Mouse (Mus musculus) large intestine, adult 2 months (tissue): Measurements from ENCODE around the gene Caprin2. TPM values are rescaled to one million over a fixed set of nuclear protein-coding genes. Genes with fewer than 3 reads are reported as not detected.

Experiments
- DNase-seq: peaks from one replicate; pipeline ENCODE4 v3.0.0-alpha.2; 2012; ENCODE audit warnings: low read depth, low spot score
- WGBS: fragments of 180-500 bp; shearing (Covaris S2); methylation state at CpG from one replicate; pipeline ENCODE4 v1.1.7; 2018; 5-methylcytosine and 5-hydroxymethylcytosine counted together
- polyA plus RNA-seq: library from polyadenylated mRNA; depleted of rRNA; stranded (reverse); fragments of >200 nt; gene quantifications from 2 replicates; pipeline ENCODE4 v1.2.3, GENCODE M21; 2012; rRNA removed

The Caprin2 gene
- polyA plus RNA-seq, 1 experiment, result 1.9 TPM

DNA sequence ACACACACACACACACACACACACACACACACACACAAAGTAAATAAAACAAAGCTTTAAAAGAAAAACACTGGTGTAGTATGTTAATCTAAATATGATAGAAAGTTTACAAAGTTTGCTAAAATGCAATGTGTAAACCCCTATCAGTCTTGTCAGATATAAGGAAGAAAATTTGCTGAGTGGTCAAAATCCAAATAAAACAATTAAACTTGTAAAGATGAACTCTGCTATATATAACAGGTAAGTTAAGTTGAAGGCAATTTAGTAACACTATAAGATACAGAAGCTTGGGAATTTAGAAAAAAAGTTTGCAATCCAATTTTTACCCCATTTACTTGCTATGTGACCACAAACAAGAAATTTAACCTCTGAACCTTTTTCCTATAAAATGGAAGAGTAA lies 50.4 kb downstream of the Caprin2 start:
- no peak for DNase-seq

DNA sequence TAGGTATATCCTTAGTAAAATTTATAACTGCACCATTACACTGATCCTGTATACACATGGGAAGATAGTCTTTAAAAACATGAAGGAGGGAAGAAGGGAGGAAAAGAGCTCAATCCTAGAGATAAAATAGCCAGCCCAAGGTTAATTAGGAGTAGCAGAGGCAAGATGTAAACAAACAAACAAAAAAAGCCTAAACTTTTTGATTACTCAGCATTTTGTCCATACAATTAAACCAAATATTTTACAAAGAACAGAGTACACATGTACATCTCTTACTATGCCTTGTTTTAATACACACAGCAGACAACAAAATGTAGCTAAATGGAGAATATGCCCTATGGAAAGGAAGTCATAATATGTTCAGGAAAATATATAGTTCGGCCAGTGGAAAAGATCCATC lies 54.3 kb downstream of the Caprin2 start:
- no peak for DNase-seq
- 100% methylated on average over 1 of the region's 1 CpGs for WGBS

DNA sequence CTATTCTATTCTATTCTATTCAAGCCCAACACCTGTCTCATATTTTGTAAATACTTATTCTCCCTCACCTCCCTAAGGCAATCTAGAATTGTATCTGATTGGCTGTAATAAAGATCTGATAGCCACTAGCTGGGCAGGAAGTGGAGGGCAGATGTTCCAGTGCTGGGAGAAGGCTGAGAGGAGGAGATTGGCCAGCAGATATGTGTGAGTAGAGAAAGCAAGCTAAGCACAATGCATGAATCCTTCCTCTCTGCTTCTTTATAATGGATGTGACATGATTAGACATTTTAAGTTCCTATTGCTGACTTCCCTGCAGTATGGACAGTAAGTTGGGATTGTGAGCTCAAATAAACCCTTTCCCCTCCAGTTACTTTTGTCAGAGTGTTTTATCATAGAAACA lies 57.6 kb downstream of the Caprin2 start:
- DNase-seq, result no peak

DNA sequence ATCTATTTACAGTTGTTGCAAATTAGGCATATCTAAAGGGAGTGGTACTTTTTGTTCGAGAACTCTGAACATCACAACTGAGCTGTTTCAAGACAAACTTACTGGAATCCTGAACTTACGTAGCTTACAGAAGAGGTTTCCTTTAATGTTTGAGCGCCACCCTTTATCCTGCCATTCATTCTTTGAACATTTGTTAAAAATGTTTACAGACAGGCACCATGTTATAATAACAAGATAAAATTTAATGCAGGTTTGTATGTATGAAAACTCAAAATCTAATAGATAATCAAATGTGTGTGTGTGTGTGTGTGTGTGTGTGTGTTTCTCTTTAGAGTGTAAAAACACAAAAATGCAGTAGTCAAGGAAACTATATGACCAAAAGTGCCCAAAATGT lies 64.3 kb downstream of the Caprin2 start:
- WGBS, result 27% methylated on average over 3 of the region's 3 CpGs
- DNase-seq, result no peak

DNA sequence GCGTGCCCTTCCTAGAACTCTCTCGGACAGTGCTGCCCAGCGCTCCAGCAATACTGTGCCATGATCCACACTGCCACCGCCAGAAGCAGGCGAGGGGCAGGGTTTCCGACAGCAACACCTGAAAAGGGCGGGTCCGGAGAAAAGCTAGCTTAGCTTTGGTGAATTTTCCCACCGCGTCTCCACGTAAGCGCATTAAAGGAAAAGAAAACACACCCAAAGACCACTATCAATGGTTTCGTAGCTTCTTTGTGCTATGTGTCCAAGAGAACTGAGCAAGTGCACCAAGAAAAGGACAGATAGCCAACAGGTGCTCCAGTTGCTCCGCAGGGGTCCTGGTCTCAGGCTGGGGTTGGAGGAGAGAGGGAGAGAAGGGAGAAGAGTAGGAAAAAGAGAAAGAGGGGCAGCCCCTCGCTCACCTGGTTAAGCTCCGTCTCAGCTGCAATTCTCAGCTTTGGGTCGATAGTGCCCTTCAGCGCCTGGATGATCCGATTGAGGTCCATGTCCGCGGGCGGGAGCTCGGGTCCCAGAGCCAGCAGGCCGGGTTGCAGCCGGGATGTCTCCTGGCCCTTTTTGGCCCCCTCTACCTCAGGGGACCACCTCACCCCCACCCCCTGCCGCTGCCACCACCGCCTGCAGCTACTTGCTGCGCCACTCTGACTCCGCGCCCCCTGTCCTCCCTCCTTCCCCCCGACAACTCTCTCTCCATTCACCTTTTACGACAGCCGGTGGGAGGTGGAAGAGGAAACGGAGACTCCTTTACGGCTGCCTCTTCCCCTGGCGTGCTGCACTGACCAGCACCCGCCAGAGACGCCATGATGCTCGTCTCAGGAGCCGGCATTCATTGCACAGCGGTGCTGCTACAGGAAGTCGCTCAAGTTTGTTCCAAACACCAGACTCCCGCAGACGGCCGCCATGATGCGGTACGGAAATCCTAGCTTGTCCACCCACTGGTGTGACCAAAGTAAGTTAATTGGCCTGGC lies 65.0 kb downstream of the Caprin2 start, which contains the start of gene Ipo8:
Gene Ipo8, minus strand, starts transcription at position 720 of the 980 bp plus-strand sequence.
- under 1% methylated on average over 47 of the region's 47 CpGs for WGBS
- DNase-seq, result peak; percentile 96

DNA sequence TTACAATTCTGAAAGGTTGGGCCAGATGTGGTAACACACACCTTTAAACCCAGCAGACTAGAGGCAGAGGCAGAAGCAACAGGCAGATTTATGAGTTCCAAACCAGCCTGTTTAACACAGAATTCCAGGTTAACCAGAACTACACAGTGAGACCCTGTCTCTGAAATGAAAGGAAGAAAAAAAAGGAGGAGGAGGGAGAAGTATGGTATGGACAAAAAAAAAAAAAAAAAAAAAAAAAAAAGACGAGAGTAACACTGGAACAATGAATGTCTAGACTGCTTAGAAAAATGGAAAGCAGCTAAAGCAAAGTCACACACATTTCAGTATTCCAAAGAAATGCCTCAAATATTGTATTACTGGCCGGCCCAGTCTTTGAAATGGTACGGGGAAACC lies 65.7 kb downstream of the Caprin2 start:
- under 1% methylated on average over 3 of the region's 3 CpGs for WGBS
- no peak for DNase-seq

DNA sequence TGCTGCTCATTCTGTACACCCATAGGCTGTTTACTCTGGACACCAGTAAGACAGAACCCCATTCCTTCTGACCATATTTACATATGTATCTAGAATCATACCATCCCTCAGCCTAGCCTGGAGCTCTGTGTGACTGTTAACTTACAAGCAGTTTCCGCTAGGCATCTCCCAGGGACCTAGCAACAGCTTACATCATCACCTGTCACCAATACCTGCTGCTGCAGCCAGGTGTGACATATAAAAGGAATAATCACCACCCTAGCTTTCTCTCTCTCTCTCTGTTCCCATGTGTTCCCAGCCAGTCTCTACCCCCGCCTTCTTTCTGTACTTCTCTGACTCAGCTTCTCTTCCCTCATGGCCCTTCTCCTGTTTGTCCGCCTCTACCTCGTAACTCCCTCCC lies 69.9 kb downstream of the Caprin2 start:
- DNase-seq, result no peak
- 77% methylated on average over 4 of the region's 4 CpGs for WGBS

DNA sequence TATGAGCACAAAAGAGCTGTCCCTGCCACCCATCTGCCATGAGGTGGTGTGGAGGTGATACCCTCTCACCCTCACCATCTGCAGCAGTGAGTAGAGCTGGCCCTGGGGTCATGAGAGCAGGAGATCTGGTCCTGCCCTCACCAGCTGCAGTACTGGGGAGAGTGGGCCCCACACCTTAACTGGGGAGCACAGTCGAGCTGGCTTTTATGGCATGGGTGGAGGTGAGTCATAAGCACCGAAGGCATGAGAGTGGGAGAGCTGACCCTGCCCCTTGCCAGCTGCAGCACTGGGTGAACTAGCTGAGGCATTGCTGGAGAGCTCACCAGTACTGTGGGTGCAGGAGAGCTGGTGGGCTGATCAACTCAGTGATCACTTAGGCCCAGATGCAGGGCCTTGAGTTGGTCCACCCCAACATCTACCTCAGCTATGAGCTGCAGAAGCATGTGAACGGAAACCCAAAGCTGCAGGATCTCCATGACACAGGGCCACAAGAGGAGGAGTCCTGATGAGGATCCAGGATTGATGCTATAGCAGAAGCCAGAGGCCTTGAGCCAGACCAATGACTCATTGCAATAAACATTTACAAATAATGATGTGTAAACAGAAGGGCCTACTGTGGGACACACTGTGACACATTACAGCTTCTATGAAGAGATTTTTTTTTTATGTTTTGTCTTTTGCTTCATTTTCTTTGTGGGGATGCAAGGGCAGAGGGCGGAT lies 77.3 kb downstream of the Caprin2 start:
- DNase-seq, result no peak

DNA sequence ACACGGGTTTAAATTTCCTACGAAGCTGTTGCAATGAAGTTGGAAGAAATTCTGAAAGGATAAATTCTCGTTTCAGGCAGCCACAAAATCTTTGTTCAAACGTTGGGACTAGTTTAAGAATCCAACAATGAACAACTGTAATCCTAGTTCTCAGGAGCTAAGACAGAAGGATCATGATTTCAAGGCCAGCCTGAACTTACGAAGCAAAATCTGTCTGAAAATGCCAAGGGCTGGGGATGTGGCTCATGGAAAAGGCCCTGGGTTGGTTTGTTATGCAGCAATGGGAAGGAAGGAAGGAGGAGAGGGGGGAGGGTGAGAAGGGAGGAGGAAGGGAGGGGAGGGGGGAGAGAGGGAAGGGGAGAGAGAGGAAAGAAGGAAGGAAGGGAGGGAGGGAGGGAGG lies 79.3 kb downstream of the Caprin2 start:
- no peak for DNase-seq
- 79% methylated on average over 5 of the region's 5 CpGs for WGBS

More for the DNA sequence above, 77.3 kb downstream of the Caprin2 start:
- WGBS, result 51% methylated on average over 4 of the region's 4 CpGs

DNA sequence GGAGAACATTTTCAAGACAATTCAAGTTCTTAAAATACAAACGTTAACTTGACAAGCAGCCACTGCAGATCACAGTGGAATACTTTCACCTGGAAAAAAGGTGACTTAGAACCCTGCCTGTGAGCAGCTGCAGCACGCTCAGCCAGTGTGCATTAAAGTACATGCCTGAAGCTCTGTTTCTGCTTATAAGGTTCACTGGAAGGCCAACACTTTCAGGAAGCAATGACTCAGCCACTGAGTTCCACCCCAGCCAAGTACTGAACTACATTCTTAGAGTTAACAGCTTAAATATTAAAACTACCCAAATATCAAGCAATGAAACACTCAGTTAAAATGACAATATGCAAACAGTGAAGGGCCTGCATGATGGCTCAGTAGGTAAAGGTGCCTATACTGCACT lies 84.9 kb downstream of the Caprin2 start:
- DNase-seq, result no peak
- WGBS, result 80% methylated on average over 2 of the region's 2 CpGs

DNA sequence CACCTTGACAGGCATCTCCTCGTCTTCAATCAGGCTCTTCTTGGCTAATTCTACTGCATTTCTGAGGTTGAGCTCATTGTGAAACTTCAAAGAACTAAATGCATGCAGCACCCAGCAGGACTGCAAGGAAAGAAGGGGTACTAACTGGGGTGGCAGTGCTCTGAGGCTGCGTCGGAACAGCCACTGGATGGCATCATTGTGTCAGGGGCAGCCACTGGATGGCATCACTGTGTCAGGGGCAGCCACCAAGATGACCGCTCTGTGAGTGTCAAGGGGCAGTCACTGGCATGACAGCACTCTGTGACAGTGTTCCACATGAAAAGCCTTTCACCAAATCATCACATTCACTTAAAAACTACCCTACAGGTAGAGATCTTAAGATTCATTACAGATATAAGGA lies 96.3 kb downstream of the Caprin2 start:
- DNase-seq, result no peak
- 86% methylated on average over 4 of the region's 4 CpGs for WGBS

DNA sequence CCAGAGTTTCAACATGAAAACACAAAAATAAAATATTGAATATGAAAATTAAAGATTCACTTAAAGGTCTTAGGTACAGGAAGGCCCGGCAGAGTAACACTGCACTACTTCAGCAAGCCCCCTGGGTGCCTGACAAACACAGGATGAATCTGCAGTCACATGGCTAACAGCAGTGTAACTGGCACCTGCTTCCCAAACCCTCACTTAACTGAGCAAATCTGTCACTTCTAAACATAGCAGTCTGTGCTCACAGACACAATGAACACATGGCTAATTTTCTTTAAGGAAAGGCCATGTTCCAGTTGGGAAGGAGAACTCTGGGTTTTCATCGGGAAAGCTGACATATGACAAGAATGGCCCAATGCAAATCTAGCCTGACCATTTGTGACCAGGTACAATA lies 100.9 kb downstream of the Caprin2 start:
- no peak for DNase-seq
- WGBS, result 90% methylated on average over 2 of the region's 2 CpGs

Other genes starting within 250 kb of the Caprin2 start
- 9.1 and 13.0 TPM in 2 replicates for gene Ipo8, start 64.8 kb downstream of the Caprin2 start, polyA plus RNA-seq
- gene Sinhcaf, start 50.2 kb upstream of the Caprin2 start, polyA plus RNA-seq, result 5.5 and 5.7 TPM in 2 replicates
- gene Dennd5b, start 205.4 kb upstream of the Caprin2 start, polyA plus RNA-seq, result 3.4 and 11.9 TPM in 2 replicates
- not detected in 2 replicates for gene Gm10203, start 233.9 kb upstream of the Caprin2 start, polyA plus RNA-seq
- 13.5 and 15.9 TPM in 2 replicates for gene Etfbkmt, start 243.6 kb upstream of the Caprin2 start, polyA plus RNA-seq